Mouse (Mus musculus): ENCODE data around the gene Amy2a3.
"Not testable (repeated sequence)": the region's sequence is repeated elsewhere in the genome, so short reads cannot be mapped to it uniquely, and the experiment has no call there.

The Amy2a3 gene

GRCm38 (mm10) chr3:113323952-113324351, at the start of gene Amy2a3:
TSS of gene Amy2a3 (minus strand) at chr3:113324052.
- in situ Hi-C loops (cut with MboI; ENCODE audit: low sequenced_read_pairs) = not testable (repeated sequence)

- in situ Hi-C loops (cut with MboI; ENCODE audit: low sequenced_read_pairs) = not testable (repeated sequence)
These were observed 32.7 kb upstream of the Amy2a3 start, which contains the start of gene Amy2a2 for GRCm38 (mm10) chr3:113356558-113356957. TSS of gene Amy2a2 (minus strand) at chr3:113356658.

GRCm38 (mm10) chr3:113345484-113345883, 21.6 kb upstream of the Amy2a3 start:
- in situ Hi-C loops (cut with MboI; ENCODE audit: low sequenced_read_pairs) = not testable (repeated sequence)

- in situ Hi-C loops (cut with MboI; ENCODE audit: low sequenced_read_pairs) = not testable (repeated sequence)
These were observed 10.9 kb downstream of the Amy2a3 start for GRCm38 (mm10) chr3:113312937-113313336.

GRCm38 (mm10) chr3:113291349-113291748, 32.5 kb downstream of the Amy2a3 start, which contains the start of gene Amy2a4:
TSS of gene Amy2a4 (minus strand) at chr3:113291449.
- in situ Hi-C loops (cut with MboI; ENCODE audit: low sequenced_read_pairs) = not testable (repeated sequence)

GRCm38 (mm10) chr3:113280285-113280684, 43.6 kb downstream of the Amy2a3 start:
- in situ Hi-C loops (cut with MboI; ENCODE audit: low sequenced_read_pairs) = not testable (repeated sequence)

- in situ Hi-C loops (cut with MboI; ENCODE audit: low sequenced_read_pairs) = not testable (repeated sequence)
These were observed 44.3 kb downstream of the Amy2a3 start for GRCm38 (mm10) chr3:113279586-113279985.

Measured in CH12F3 (cell line).